Mouse (Mus musculus): ENCODE results near the gene Trp53bp2. TPM values are rescaled to one million over a fixed set of nuclear protein-coding genes. Genes with fewer than 3 reads are reported as not detected.

Trp53bp2 gene
- polyA plus RNA-seq (2016; fragmentation: Nextera tagmentation; extraction: Ambion mirVana): 5.3 and 5.6 TPM in 2 replicates

DNA sequence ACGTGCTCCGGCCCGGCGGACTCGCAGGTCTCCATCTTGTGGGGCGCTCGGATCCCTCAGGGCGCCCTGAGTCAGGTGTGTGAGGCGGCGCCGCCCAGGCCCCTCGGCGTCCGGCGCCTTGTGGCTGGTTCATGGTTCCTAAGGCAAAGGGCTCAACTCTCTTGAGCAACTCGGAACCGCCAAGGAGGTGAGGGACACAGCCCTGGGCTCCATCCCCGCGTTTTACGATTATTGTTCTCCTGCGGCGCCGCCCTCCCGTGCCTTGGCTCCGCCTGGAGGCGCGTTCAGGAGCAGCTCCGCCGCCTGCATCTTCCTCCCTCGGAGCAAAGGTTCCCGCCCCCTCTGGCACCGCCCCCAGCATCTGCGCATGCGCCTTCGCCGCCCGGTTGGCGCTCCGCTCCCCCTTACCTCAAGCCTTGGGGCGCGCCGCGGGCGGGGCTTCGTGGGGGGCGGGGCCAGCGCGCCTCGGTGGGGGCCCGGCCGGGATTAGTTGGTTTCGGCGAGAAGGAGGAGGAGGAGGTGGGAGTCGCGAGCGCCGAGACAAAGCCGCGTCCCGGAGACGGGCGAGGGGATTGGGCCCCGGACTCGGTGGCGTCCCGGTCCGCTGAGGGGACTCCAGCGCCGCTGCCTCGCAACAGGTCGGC is at the start of gene Trp53bp2:
Gene Trp53bp2, plus strand, starts transcription at position 489 of the 644 bp plus-strand sequence.
- Histone ChIP-seq H3K36me3 (no peaks in the 10 kb centered on the region), H3K4me3 (peak within 1 kb of the TSS; percentile 89), H3K27me3 (replicated peaks) (no peaks in the 10 kb centered on the region), H3K27ac (peak within 1 kb of the TSS; percentile 79), H3K4me1 (peaks cover 37% of the 10 kb centered on the region), H3K9ac (peak within 1 kb of the TSS; percentile 89), H3K4me2 (peak within 1 kb of the TSS; percentile 98), H3K9me3 (replicated peaks) (no peaks in the 10 kb centered on the region)
- WGBS (ENCODE audit: insufficient replicate concordance): under 1% methylated on average over 53 of the region's 71 CpGs
- peak; percentile 98 for ATAC-seq

DNA sequence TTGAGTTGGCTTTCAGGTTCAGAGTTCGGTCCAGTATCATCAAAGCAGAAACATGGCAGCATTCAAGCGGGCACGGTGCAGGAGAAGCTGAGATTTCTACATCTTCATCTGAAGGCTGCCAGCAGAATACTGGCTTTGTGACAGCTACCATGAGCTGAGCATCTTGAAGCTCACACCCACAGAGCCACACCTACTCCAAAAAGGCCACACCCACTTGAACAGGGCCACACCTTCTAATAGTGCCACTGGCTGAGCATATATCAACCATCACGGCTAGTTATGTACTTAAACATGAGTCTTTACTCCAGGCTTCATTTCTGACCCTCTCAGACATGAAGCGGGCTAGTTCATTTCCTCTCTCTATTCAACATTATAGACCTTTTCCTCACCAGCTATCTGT is 46.3 kb upstream of the Trp53bp2 start:
- Histone ChIP-seq H3K36me3 (no peaks in the 10 kb centered on the region), H3K9me3 (replicated peaks) (no peaks in the 10 kb centered on the region), H3K9ac (no peak overlapping the region), H3K4me2 (no peak overlapping the region), H3K27ac (no peak overlapping the region), H3K27me3 (replicated peaks) (peaks cover 18% of the 10 kb centered on the region), H3K4me3 (no peak overlapping the region), H3K4me1 (0 out of 2 replicates have a peak, but pooled peaks cover 7% of the 10 kb centered on the region)
- ATAC-seq: peak; percentile 68
- WGBS (ENCODE audit: insufficient replicate concordance): 82% methylated on average over 5 of the region's 5 CpGs

DNA sequence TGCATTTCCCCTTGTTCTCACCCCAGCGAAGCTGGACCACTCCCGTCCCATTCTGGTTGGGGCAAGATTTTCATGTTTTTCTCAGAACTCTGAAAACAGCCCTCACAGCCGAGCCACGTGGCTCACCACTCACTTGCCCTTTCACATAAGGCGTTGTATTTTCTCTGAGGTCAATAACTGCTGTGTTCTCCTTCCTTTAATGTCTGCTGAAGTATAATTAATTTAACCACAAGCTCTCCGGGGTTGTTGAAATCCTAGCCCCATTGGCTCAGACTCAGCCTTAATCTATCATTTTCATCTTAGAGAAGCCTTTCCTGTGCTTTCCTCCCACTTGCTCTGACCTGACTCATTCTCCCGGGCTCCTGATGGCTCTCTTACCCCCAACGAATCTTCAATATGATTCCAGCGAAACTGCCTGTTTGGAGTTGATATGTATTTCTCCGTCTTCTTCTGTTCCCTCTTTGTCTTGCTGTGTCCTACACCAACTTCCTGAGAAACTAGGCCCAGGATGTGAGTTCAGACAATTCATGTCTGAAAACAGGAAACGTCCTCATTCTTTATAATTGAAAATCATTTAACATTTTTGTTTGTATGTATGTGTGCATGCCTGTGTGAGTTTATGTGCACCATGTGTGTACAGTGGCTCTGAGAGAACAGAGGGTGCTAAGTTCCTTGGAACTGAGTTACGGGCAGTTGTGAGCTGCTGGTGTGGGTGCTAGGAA is 45.1 kb upstream of the Trp53bp2 start:
- H3K4me1 ChIP-seq: 0 out of 2 replicates have a peak, but pooled peaks cover 7% of the 10 kb centered on the region
- H3K9me3 ChIP-seq (replicated peaks): no peaks in the 10 kb centered on the region
- no peak overlapping the region for H3K4me2 ChIP-seq
- peaks cover 29% of the 10 kb centered on the region for H3K27me3 ChIP-seq (replicated peaks)
- no peaks in the 10 kb centered on the region for H3K36me3 ChIP-seq
- ATAC-seq: no peak
- no peak overlapping the region for H3K9ac ChIP-seq
- no peak overlapping the region for H3K4me3 ChIP-seq
- H3K27ac ChIP-seq: no peak overlapping the region
- WGBS (ENCODE audit: insufficient replicate concordance): 51% methylated on average over 12 of the region's 12 CpGs

DNA sequence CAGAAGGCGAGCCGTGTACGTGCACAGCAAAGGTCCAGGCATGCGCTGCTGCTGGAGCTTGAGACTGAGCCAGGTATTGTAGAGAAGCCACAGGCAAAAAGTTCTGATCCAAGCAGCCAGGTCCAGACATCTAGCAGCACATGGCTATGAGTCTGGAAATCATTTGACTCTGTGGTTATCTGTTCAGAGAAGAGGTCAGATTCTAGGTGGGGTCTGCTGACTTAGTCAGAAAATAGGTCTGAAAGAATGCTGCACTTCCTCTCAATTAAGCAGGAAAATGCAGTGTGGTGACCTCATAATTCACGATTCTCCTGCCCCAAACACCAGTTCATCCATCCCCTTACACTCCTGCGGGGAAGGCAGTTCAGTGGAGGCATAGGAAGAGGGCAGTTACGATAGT is 40.7 kb upstream of the Trp53bp2 start:
- no peak for ATAC-seq
- H3K27me3 ChIP-seq (replicated peaks): peaks cover 56% of the 10 kb centered on the region
- no peaks in the 10 kb centered on the region for H3K9me3 ChIP-seq (replicated peaks)
- WGBS (ENCODE audit: insufficient replicate concordance): 69% methylated on average over 7 of the region's 7 CpGs
- H3K9ac ChIP-seq: no peak overlapping the region
- no peak overlapping the region for H3K4me2 ChIP-seq
- no peak overlapping the region for H3K4me3 ChIP-seq
- no peak overlapping the region for H3K27ac ChIP-seq
- H3K4me1 ChIP-seq: no peaks in the 10 kb centered on the region
- H3K36me3 ChIP-seq: no peaks in the 10 kb centered on the region

DNA sequence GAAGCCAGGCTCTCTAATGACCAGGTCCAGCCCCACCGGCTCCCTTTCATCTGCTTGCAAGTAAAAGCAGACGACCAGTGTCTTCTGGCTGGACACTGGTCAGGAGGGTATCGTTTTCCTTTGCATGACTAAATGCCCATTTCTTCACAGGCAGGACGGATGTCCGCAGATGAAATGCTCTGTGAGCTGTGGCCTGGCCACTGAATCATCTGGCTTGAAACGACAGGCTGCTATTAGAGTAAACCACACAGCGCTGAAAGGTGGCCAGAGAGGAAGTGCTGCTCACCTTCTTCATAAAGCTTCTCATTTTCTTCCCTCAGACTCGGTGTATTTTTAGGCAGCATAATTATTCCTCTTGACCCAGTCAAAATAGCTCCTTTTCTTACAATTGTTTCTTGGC is 40.2 kb upstream of the Trp53bp2 start:
- no peaks in the 10 kb centered on the region for H3K36me3 ChIP-seq
- no peak overlapping the region for H3K4me3 ChIP-seq
- H3K4me1 ChIP-seq: no peaks in the 10 kb centered on the region
- WGBS (ENCODE audit: insufficient replicate concordance): 33% methylated on average over 8 of the region's 8 CpGs
- peaks cover 60% of the 10 kb centered on the region for H3K27me3 ChIP-seq (replicated peaks)
- no peak overlapping the region for H3K4me2 ChIP-seq
- no peak overlapping the region for H3K9ac ChIP-seq
- H3K9me3 ChIP-seq (replicated peaks): no peaks in the 10 kb centered on the region
- no peak for ATAC-seq
- H3K27ac ChIP-seq: no peak overlapping the region

DNA sequence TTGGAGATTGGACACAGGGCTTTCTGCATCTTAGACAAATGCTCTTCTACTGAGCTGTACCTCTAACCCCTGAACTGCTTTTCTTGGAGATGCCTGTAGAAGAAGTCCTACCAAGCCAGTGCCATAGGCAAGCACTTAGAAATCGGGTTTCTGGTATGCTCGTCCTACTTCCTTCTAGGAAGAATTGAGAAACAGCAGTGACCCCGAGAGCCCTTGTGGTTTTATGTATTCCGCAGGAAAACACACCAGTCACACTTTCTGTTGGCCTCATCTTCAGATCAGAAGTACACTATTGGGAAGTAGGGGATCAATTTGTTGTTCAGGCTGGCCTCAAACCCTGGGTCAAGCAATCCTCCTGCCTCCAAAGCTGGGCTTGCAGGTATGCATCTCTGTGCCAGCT is 39.5 kb upstream of the Trp53bp2 start:
- H3K27ac ChIP-seq: no peak overlapping the region
- WGBS (ENCODE audit: insufficient replicate concordance): 14% methylated on average over 4 of the region's 4 CpGs
- no peak overlapping the region for H3K4me2 ChIP-seq
- H3K27me3 ChIP-seq (replicated peaks): peaks cover 65% of the 10 kb centered on the region
- ATAC-seq: no peak
- no peaks in the 10 kb centered on the region for H3K9me3 ChIP-seq (replicated peaks)
- no peaks in the 10 kb centered on the region for H3K4me1 ChIP-seq
- no peak overlapping the region for H3K4me3 ChIP-seq
- no peaks in the 10 kb centered on the region for H3K36me3 ChIP-seq
- no peak overlapping the region for H3K9ac ChIP-seq

DNA sequence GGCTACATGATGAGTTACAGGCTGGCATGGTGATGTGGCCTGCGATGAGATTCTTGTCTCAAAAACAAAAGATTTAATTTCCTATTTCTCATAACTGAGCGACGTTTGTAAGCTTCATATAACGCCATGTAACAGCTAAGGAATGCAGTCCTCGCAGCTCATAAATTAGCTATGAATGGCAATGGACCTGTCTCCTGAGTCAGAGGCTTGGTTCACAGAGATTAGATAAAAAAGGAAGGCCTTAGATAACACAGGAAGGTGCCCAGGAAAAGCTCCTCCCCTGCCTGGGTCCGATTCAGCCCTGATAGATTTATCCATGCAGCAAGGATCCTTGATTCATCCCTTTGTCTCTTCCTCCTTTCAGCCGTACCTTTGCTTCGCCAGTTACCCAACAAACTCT is 37.1 kb upstream of the Trp53bp2 start:
- 35% methylated on average over 8 of the region's 8 CpGs for WGBS (ENCODE audit: insufficient replicate concordance)
- Histone ChIP-seq H3K4me2 (no peak overlapping the region), H3K9me3 (replicated peaks) (no peaks in the 10 kb centered on the region), H3K4me1 (no peaks in the 10 kb centered on the region), H3K27ac (no peak overlapping the region), H3K36me3 (no peaks in the 10 kb centered on the region), H3K9ac (no peak overlapping the region), H3K27me3 (replicated peaks) (peaks cover 70% of the 10 kb centered on the region), H3K4me3 (no peak overlapping the region)
- ATAC-seq: no peak

DNA sequence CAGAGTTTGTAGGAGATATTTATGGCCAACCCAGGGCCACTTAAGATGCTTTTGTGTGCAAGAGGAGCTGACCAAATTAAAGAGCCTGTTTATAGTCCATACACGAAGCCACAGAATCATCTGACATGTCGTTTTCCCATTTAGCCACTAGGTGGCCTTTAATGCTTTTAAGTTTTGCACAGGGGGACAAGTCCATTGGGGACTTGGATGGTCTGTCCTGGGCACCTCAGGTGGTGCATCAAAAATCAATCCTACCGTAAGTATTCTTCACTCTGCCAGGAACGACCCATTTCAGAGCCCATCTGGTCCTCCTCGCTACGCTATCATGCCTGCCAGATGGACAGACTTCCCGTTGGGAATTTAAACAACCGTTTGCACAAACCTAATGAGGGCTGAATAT is 32.8 kb upstream of the Trp53bp2 start:
- no peak overlapping the region for H3K27ac ChIP-seq
- no peak overlapping the region for H3K4me2 ChIP-seq
- no peaks in the 10 kb centered on the region for H3K9me3 ChIP-seq (replicated peaks)
- H3K9ac ChIP-seq: no peak overlapping the region
- H3K27me3 ChIP-seq (replicated peaks): peaks cover 38% of the 10 kb centered on the region
- ATAC-seq: no peak
- H3K4me3 ChIP-seq: no peak overlapping the region
- H3K36me3 ChIP-seq: no peaks in the 10 kb centered on the region
- no peaks in the 10 kb centered on the region for H3K4me1 ChIP-seq
- 37% methylated on average over 8 of the region's 8 CpGs for WGBS (ENCODE audit: insufficient replicate concordance)

DNA sequence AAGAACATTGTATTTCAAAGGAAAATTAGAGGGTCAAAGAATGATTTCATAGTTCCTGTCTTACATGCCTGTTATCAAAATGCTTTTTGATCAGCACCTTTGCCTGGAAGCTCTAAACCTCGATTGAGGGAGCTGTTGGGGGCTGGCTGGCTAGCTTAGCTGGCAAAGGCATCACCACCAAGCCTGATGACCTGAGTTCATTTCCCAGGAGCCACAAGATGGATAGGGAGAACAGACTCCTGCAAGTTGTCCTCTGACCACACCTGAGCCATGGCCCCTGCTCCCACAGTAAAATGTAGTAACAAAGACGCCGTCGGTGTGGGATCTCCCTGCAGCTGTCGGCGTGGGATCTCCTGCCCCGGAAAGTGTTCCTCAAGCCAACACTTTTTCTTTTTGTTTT is 32.1 kb upstream of the Trp53bp2 start:
- no peak overlapping the region for H3K27ac ChIP-seq
- WGBS (ENCODE audit: insufficient replicate concordance): 84% methylated on average over 7 of the region's 7 CpGs
- H3K4me2 ChIP-seq: no peak overlapping the region
- no peaks in the 10 kb centered on the region for H3K36me3 ChIP-seq
- no peaks in the 10 kb centered on the region for H3K9me3 ChIP-seq (replicated peaks)
- H3K9ac ChIP-seq: no peak overlapping the region
- ATAC-seq: no peak
- no peak overlapping the region for H3K4me3 ChIP-seq
- H3K4me1 ChIP-seq: no peaks in the 10 kb centered on the region
- peaks cover 38% of the 10 kb centered on the region for H3K27me3 ChIP-seq (replicated peaks)

DNA sequence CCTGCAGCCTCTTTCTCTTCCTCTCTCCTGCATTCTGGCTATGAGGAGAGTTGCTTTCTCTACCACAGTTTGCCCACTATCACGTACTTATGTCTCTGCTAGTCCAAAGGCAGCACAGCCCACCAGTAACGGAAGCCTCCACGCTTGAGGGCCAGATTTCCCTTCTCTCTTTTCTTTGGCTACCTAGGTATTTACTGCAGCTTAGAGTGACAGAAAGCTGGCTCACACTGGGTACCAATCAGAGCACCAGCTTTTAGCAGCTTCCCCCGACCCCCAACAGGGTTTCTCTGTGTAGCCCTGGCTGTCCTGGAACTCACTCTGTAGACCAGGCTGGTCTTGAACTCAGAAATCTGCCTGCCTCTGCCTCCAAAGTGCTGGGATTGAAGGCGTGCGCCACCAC is 31.5 kb upstream of the Trp53bp2 start:
- Histone ChIP-seq H3K4me3 (no peak overlapping the region), H3K27ac (no peak overlapping the region), H3K4me2 (no peak overlapping the region), H3K27me3 (replicated peaks) (peaks cover 32% of the 10 kb centered on the region), H3K9ac (no peak overlapping the region), H3K4me1 (no peaks in the 10 kb centered on the region), H3K36me3 (no peaks in the 10 kb centered on the region), H3K9me3 (replicated peaks) (no peaks in the 10 kb centered on the region)
- ATAC-seq: no peak
- WGBS (ENCODE audit: insufficient replicate concordance): 65% methylated on average over 6 of the region's 6 CpGs

DNA sequence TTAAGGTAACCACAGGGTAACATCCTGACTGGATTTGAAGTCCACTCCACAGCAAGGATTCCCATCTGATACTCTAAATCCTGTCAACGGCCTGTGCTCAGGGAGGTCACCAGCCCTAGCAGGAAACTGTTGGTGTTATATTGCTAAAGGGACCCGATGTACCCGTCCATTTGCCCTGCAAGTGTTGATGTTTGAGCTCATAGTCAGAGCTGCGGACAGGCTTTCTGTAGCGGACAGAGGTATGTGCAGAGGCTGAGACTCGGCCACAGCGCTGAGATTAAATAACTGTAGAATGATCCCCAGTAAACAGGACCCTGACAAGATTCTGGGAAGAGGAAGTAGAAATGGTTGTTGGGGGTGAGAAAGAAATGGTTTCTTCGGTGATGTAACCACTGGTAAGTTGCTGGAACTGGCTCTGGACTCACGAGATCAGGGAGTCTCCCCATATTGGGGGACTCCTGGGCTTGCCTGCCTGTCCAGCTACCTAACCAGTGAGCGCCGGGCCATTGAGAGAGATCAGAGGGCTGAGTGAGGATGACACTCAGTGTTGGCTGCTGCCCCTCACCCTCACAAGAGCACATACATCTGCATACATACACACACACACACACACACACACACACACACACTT is 30.7 kb upstream of the Trp53bp2 start:
- no peak for ATAC-seq
- H3K9ac ChIP-seq: no peak overlapping the region
- H3K36me3 ChIP-seq: no peaks in the 10 kb centered on the region
- H3K27me3 ChIP-seq (replicated peaks): peaks cover 31% of the 10 kb centered on the region
- no peak overlapping the region for H3K4me2 ChIP-seq
- WGBS (ENCODE audit: insufficient replicate concordance): 52% methylated on average over 11 of the region's 11 CpGs
- no peak overlapping the region for H3K4me3 ChIP-seq
- no peaks in the 10 kb centered on the region for H3K4me1 ChIP-seq
- no peaks in the 10 kb centered on the region for H3K9me3 ChIP-seq (replicated peaks)
- no peak overlapping the region for H3K27ac ChIP-seq

DNA sequence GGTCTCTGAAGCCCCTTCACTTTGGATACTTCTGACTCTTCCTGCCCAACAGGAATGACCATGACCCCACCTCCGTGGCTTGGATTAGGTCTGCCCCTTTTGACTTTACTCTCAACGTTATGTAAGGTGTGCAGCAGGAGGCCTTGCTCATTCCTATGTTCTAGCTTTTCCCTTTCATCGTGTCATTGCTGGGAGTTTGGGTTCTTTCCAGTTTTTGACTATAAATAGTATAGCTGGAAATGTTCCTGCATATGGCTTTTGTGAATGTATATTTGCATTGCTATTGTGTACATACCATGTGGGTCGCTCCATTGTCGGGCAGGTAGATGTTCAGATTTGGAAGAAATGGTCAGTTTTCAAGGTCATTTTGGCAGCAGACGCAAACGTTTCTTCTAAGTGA is 30.1 kb upstream of the Trp53bp2 start:
- Histone ChIP-seq H3K4me2 (no peak overlapping the region), H3K36me3 (no peaks in the 10 kb centered on the region), H3K9me3 (replicated peaks) (no peaks in the 10 kb centered on the region), H3K9ac (no peak overlapping the region), H3K4me3 (no peak overlapping the region), H3K27ac (no peak overlapping the region), H3K27me3 (replicated peaks) (peaks cover 26% of the 10 kb centered on the region), H3K4me1 (no peaks in the 10 kb centered on the region)
- 73% methylated on average over 7 of the region's 7 CpGs for WGBS (ENCODE audit: insufficient replicate concordance)
- no peak for ATAC-seq
